Mouse (Mus musculus) inflammation-experienced regulatory T-cells, adult 6 months (primary cell): ENCODE results near the gene Ak7. TPM values are rescaled to one million over a fixed set of nuclear protein-coding genes. Genes with fewer than 3 reads are reported as not detected.

Experiments
- ATAC-seq: one replicate; pipeline ENCODE4 v1.8.0; 2017
- polyA plus RNA-seq, 3 experiments: library from polyadenylated mRNA; unstranded; fragments of 100-300 nt; shearing (Covaris generic); gene quantifications; one replicate each; pipeline ENCODE4 v1.2.1; 2017

Ak7 gene
- polyA plus RNA-seq, 3 experiments from 2014 or later: 0.28 to 0.38 (median 0.36) TPM

- ATAC-seq: no peak
Observed at GRCm38 (mm10) chr12:105789885-105790284, 84.1 kb downstream of the Ak7 start.

GRCm38 (mm10) chr12:105794896-105795295, 89.1 kb downstream of the Ak7 start:
- no peak for ATAC-seq

GRCm38 (mm10) chr12:105798001-105798400, 92.2 kb downstream of the Ak7 start:
- ATAC-seq: no peak

- ATAC-seq: no peak
Observed at GRCm38 (mm10) chr12:105805790-105806189, 100.0 kb downstream of the Ak7 start.

- ATAC-seq: no peak
Observed at GRCm38 (mm10) chr12:105806205-105806604, 100.4 kb downstream of the Ak7 start.

GRCm38 (mm10) chr12:105807416-105807815, 101.6 kb downstream of the Ak7 start:
- no peak for ATAC-seq

GRCm38 (mm10) chr12:105808945-105809344, 103.2 kb downstream of the Ak7 start:
- no peak for ATAC-seq

GRCm38 (mm10) chr12:105810608-105811007, 104.8 kb downstream of the Ak7 start:
- ATAC-seq: no peak

- ATAC-seq: no peak
Observed at GRCm38 (mm10) chr12:105813957-105814356, 108.2 kb downstream of the Ak7 start.

- no peak for ATAC-seq
Observed at GRCm38 (mm10) chr12:105823472-105823871, 117.7 kb downstream of the Ak7 start.

- ATAC-seq: no peak
Observed at GRCm38 (mm10) chr12:105824743-105825142, 119.0 kb downstream of the Ak7 start.

GRCm38 (mm10) chr12:105825266-105825665, 119.5 kb downstream of the Ak7 start:
- no peak for ATAC-seq

Other genes starting within 250 kb of the Ak7 start
- gene Bdkrb2, start 142.8 kb upstream of the Ak7 start, polyA plus RNA-seq: not detected
- 1 to 10 TPM in 2 of 3 experiments, under 1 TPM in 1; 0.63 to 2.0 (median 1.4) TPM for gene Bdkrb1, start 102.9 kb upstream of the Ak7 start, polyA plus RNA-seq
- gene Gskip, start 21.1 kb upstream of the Ak7 start, polyA plus RNA-seq: 10 to 100 TPM; 44.9 to 53.1 (median 50.1) TPM
- 10 to 100 TPM in 2 of 3 experiments, 1 to 10 TPM in 1; 5.4 to 17.8 (median 13.3) TPM for gene Atg2b, start 20.8 kb upstream of the Ak7 start, polyA plus RNA-seq
- 100 to 1,000 TPM in 2 of 3 experiments, 10 to 100 TPM in 1; 98.1 to 132 (median 105) TPM for gene Papola, start 78.7 kb downstream of the Ak7 start, polyA plus RNA-seq